Mouse (Mus musculus) forebrain, embryonic 11.5 days (tissue): ENCODE data around the gene Pard3. TPM values are rescaled to one million over a fixed set of nuclear protein-coding genes. Genes with fewer than 3 reads are reported as not detected.
A peak's percentile ranks its signal among the peaks of the same experiment; 100 is the strongest.

ENCODE experiments used
- ATAC-seq: fragments of 200-750 bp; cut with Nextera tagmentation; replicated peaks from 2 replicates; pipeline ENCODE4 v1.8.0; 2017; ENCODE audit warnings: moderate TSS enrichment; ENCODE audit not compliant: low FRiP score
- DNase-seq: peaks from one replicate; pipeline ENCODE4 v3.0.0-alpha.2; 2017; ENCODE audit warnings: low spot score
- H3K27ac ChIP-seq: fragments of 300-500 bp; sonication (generic); 2 replicates; pipeline ENCODE4 v1.5.1; 2014; ENCODE audit warnings: low read depth, low read length
- H3K27me3 ChIP-seq: fragments of 300-500 bp; sonication (generic); 2 replicates; pipeline ENCODE4 v1.6.1; 2014; ENCODE audit warnings: mild to moderate bottlenecking, low read length, mixed read lengths; ENCODE audit not compliant: control insufficient read depth, insufficient read depth
- H3K36me3 ChIP-seq: fragments of 300-500 bp; sonication (generic); 2 replicates; pipeline ENCODE4 v1.6.1; 2014; ENCODE audit warnings: mild to moderate bottlenecking, low read length, moderate library complexity, mixed read lengths; ENCODE audit not compliant: control insufficient read depth, insufficient read depth
- H3K4me1 ChIP-seq: fragments of 300-500 bp; sonication (generic); replicated peaks from 2 replicates; pipeline ENCODE4 v1.6.1; 2014; ENCODE audit warnings: low read length, mixed read lengths; ENCODE audit not compliant: control insufficient read depth, insufficient read depth
- H3K4me2 ChIP-seq: fragments of 300-500 bp; sonication (generic); 2 replicates; pipeline ENCODE4 v1.6.1; 2014; ENCODE audit warnings: low read depth, mild to moderate bottlenecking, low read length, moderate library complexity, mixed read lengths; ENCODE audit not compliant: severe bottlenecking
- H3K4me3 ChIP-seq: fragments of 300-500 bp; sonication (generic); 2 replicates; pipeline ENCODE4 v1.5.1; 2014; ENCODE audit warnings: low read depth, low read length
- H3K9ac ChIP-seq: fragments of 300-500 bp; sonication (generic); 2 replicates; pipeline ENCODE4 v1.6.1; 2014; ENCODE audit warnings: low read length
- H3K9me3 ChIP-seq: fragments of 300-500 bp; sonication (generic); 2 replicates; pipeline ENCODE4 v1.6.1; 2016; ENCODE audit warnings: low read length, mixed read lengths; ENCODE audit not compliant: control insufficient read depth
- WGBS: fragments of 180-500 bp; shearing (Covaris S2); extraction: QIAGEN DNeasy Blood & Tissue Kit; methylation state at CpG from one replicate; pipeline ENCODE4 v1.1.7; 2014; 5-methylcytosine and 5-hydroxymethylcytosine counted together
- polyA plus RNA-seq: library from polyadenylated mRNA; unstranded; fragments of >200 nt; fragmentation: Nextera tagmentation; extraction: Ambion mirVana; gene quantifications from 2 replicates; pipeline ENCODE4 v1.2.1, GENCODE M21; 2014

Pard3 gene
- polyA plus RNA-seq, 1 experiment from 2014 or later: 39.8 TPM

GRCm38 (mm10) chr8:127073052-127073618 is 9.4 kb downstream of the Pard3 start:
- Histone ChIP-seq H3K9ac (no peak overlapping the region), H3K4me2 (no peak overlapping the region), H3K27ac (no peak overlapping the region), H3K9me3 (no peaks in the 10 kb centered on the region), H3K27me3 (no peaks in the 10 kb centered on the region), H3K36me3 (no peaks in the 10 kb centered on the region), H3K4me1 (no peaks in the 10 kb centered on the region), H3K4me3 (no peak overlapping the region)
- WGBS: 81% methylated on average over 5 of the region's 5 CpGs
- no peak for ATAC-seq
- no peak for DNase-seq

DNA sequence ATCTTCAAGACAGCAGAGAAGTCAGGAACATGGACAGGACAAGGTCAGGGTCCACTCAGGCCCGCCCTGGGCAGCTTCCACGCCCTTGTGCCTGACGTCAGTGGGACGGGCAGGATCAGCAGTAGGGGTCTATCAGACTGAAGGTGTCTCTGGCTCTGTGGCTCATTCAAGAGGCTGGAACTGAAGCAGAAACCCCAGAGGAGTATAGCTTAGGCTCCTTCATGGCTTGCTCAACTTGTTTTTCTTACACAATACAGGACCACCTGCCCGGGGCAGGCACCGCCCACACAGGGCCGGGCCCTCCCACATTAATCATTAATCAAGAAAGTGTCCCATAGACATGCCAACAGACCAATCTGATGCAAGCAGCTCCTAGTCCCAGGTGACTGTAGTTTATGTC is 12.8 kb downstream of the Pard3 start:
- Histone ChIP-seq H3K27me3 (no peaks in the 10 kb centered on the region), H3K4me1 (no peaks in the 10 kb centered on the region), H3K4me3 (no peak overlapping the region), H3K9me3 (no peaks in the 10 kb centered on the region), H3K4me2 (no peak overlapping the region), H3K27ac (no peak overlapping the region), H3K9ac (no peak overlapping the region), H3K36me3 (no peaks in the 10 kb centered on the region)
- ATAC-seq (no peak), DNase-seq (no peak)
- WGBS: 91% methylated on average over 7 of the region's 7 CpGs

- DNase-seq: no peak
- Histone ChIP-seq H3K9me3 (no peaks in the 10 kb centered on the region), H3K36me3 (no peaks in the 10 kb centered on the region), H3K4me2 (no peak overlapping the region), H3K27ac (no peak overlapping the region), H3K4me1 (no peaks in the 10 kb centered on the region), H3K9ac (no peak overlapping the region), H3K27me3 (no peaks in the 10 kb centered on the region), H3K4me3 (no peak overlapping the region)
- no peak for ATAC-seq
- WGBS: 60% methylated on average over 5 of the region's 5 CpGs
These were observed 15.6 kb downstream of the Pard3 start for GRCm38 (mm10) chr8:127079244-127079805.

DNA sequence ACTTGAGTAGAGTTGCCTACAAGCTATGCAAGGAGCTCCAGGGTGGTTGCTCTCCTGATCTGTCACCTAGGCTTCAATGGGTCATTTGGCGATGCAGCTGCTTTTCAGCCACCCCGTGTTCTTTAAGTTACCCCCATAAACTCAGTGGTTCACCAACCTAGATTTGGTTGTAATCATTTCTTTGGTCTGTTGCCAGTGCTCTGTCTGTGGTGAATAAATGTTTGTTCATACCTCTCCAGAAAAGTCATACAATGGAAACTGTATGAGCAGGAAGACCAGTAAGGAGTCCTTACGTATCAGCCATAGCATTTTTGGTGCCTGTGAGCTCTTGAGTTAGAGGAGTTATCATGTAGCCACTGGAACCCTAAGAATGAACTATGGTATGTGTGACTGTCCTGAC is 17.6 kb downstream of the Pard3 start:
- no peaks in the 10 kb centered on the region for H3K9me3 ChIP-seq
- H3K4me2 ChIP-seq: no peak overlapping the region
- no peaks in the 10 kb centered on the region for H3K36me3 ChIP-seq
- H3K4me3 ChIP-seq: no peak overlapping the region
- 95% methylated on average over 3 of the region's 3 CpGs for WGBS
- no peaks in the 10 kb centered on the region for H3K27me3 ChIP-seq
- H3K9ac ChIP-seq: no peak overlapping the region
- H3K4me1 ChIP-seq: no peaks in the 10 kb centered on the region
- DNase-seq: no peak
- H3K27ac ChIP-seq: no peak overlapping the region
- ATAC-seq: no peak

DNA sequence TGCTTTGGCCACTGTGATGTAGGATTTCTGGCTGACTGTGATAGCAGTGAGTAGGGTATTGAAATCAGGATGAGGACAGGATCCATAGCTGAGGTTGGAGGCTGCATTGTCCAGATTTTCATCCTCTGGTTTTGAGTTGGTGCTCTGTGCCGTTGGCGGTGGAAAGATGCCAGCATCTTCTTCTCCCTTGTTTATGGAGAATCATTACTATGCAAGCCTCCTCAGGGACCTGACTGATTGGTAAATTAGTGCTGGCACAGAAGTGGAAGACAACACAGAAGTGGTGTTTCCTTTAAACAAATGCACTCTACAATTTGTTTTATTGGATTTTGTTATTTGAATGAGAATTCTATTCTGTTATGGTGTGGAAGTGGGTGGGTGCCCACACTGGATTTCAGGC is 18.8 kb downstream of the Pard3 start:
- 94% methylated on average over 2 of the region's 2 CpGs for WGBS
- no peak for DNase-seq
- no peak overlapping the region for H3K9ac ChIP-seq
- no peaks in the 10 kb centered on the region for H3K27me3 ChIP-seq
- no peak overlapping the region for H3K4me3 ChIP-seq
- H3K9me3 ChIP-seq: no peaks in the 10 kb centered on the region
- no peaks in the 10 kb centered on the region for H3K36me3 ChIP-seq
- no peak overlapping the region for H3K4me2 ChIP-seq
- ATAC-seq: no peak
- H3K27ac ChIP-seq: no peak overlapping the region
- no peaks in the 10 kb centered on the region for H3K4me1 ChIP-seq

DNA sequence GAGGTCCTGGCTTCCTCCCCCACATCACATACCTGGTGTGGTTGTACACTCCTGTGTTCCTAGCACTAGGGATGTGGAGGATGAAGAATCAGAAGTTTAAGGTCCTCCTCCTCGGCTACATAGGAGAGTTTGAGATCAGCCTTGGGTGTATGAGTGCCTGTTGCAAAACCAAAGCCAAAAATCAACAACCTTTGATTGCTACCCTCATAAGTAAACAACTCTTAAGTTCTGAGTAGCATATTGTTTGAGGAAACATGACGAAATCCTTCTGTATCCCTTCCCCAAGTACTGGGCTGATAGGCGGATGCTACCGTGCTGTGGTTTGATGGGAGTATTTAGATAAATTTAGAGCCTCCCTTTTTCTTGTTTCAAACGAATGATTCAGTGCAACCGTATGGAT is 20.9 kb downstream of the Pard3 start:
- H3K4me2 ChIP-seq: no peak overlapping the region
- no peak for DNase-seq
- no peaks in the 10 kb centered on the region for H3K36me3 ChIP-seq
- H3K9ac ChIP-seq: no peak overlapping the region
- H3K27ac ChIP-seq: no peak overlapping the region
- H3K27me3 ChIP-seq: no peaks in the 10 kb centered on the region
- WGBS: 91% methylated on average over 6 of the region's 6 CpGs
- H3K4me1 ChIP-seq: peaks cover 3% of the 10 kb centered on the region
- no peak for ATAC-seq
- H3K4me3 ChIP-seq: no peak overlapping the region
- H3K9me3 ChIP-seq: no peaks in the 10 kb centered on the region

GRCm38 (mm10) chr8:127087434-127087833 is 23.7 kb downstream of the Pard3 start:
- 74% methylated on average over 1 of the region's 1 CpGs for WGBS
- ATAC-seq (no peak), DNase-seq (no peak)
- H3K4me2 ChIP-seq: no peak overlapping the region
- no peaks in the 10 kb centered on the region for H3K36me3 ChIP-seq
- no peak overlapping the region for H3K4me3 ChIP-seq
- H3K4me1 ChIP-seq: peaks cover 5% of the 10 kb centered on the region
- H3K27me3 ChIP-seq: no peaks in the 10 kb centered on the region
- no peaks in the 10 kb centered on the region for H3K9me3 ChIP-seq
- H3K9ac ChIP-seq: no peak overlapping the region
- no peak overlapping the region for H3K27ac ChIP-seq

GRCm38 (mm10) chr8:127088372-127088771 is 24.7 kb downstream of the Pard3 start:
- Histone ChIP-seq H3K9me3 (no peaks in the 10 kb centered on the region), H3K27me3 (no peaks in the 10 kb centered on the region), H3K36me3 (no peaks in the 10 kb centered on the region), H3K4me2 (no peak overlapping the region), H3K27ac (no peak overlapping the region), H3K9ac (no peak overlapping the region), H3K4me1 (peaks cover 7% of the 10 kb centered on the region), H3K4me3 (no peak overlapping the region)
- DNase-seq (peak; percentile 55), ATAC-seq (no peak)
- 25% methylated on average over 9 of the region's 9 CpGs for WGBS

DNA sequence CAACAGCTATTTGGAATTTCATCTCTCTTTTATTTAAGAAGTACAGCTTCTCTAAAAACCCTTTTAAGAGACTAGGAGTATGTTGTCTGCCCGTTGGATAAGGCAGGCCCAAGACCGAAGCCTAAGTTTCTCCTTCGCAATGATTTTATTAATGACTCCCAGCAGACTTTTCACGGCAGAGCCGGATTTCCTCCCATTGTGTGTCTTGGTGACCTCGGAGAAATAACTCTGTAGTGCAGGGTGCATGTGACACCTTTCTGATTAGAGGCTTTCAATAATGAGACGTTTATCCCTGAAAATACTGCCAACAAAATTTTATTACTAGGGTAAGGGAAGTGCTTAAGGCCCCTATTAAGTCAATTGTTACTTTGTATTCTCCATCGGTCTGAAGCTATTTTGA is 25.3 kb downstream of the Pard3 start:
- 66% methylated on average over 8 of the region's 8 CpGs for WGBS

More for the DNA sequence above, 25.3 kb downstream of the Pard3 start:
- H3K4me2 ChIP-seq: no peak overlapping the region
- H3K36me3 ChIP-seq: no peaks in the 10 kb centered on the region
- H3K27me3 ChIP-seq: no peaks in the 10 kb centered on the region
- peaks cover 7% of the 10 kb centered on the region for H3K4me1 ChIP-seq
- H3K9me3 ChIP-seq: no peaks in the 10 kb centered on the region
- ATAC-seq (no peak), DNase-seq (no peak)
- H3K4me3 ChIP-seq: no peak overlapping the region
- H3K9ac ChIP-seq: no peak overlapping the region
- H3K27ac ChIP-seq: no peak overlapping the region
